Mouse (Mus musculus): ENCODE measurements around the gene Fam69b. TPM values are rescaled to one million over a fixed set of nuclear protein-coding genes. Genes with fewer than 3 reads are reported as not detected.

Fam69b gene
- polyA plus RNA-seq (2014; fragmentation: Nextera tagmentation; extraction: Ambion mirVana), result 40.4 and 44.4 TPM in 2 replicates

DNA sequence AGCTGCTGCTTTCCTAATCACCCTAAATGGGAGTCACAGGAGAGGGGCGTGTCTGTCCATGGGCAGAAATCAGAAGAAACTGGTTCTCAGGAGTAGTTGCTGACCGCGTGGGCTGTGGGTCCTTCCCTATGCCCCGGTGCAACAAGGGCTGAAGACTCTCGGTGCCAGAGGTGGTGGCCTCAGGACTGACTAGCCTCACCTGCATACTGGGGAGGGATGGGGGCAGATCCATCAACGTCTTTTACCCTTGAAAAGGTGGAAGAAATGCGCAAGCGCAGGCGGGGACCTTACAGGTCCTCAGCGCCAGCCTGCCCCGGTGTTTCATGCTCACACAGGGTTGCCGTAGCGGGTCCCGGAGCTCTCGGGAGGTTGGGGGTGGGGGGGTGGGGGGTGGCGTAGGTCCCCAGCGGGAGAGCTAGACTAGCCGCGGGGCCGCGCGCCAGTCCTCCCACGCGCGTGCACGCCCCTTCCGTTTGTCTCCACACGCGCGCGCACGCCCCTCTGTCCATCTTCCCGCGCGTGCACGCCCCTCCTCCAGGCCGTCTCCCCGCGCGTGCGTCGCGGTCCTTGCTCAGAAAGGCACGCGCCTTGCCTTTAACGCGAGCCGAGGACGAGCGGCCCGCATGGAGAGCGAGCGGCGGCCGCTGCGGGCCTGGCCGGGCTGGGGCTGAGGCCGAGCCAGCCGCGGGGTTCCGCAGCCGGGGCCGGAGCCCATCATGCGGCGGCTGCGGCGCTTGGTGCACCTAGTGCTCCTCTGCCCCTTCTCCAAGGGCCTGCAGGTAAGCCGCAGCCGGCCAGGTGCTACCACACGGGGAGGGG lies at the start of gene Fam69b:
TSS of gene Fam69b (plus strand) at position 537 of the 819 bp plus-strand sequence.
- H3K27ac ChIP-seq (replicated peaks; ENCODE audit: low read depth, low read length), result peak within 1 kb of the TSS; percentile 52
- H3K4me1 ChIP-seq (ENCODE audit: control insufficient read depth, insufficient read depth, low read length), result peaks cover 3% of the 10 kb centered on the region; the same call in 1 of the 2 replicates
- H3K4me2 ChIP-seq (ENCODE audit: low read depth, low read length), result peak within 1 kb of the TSS; percentile 95
- DNase-seq (ENCODE audit: low spot score), result peak; percentile 95
- H3K9me3 ChIP-seq (replicated peaks; ENCODE audit: control insufficient read depth, low read length), result no peaks in the 10 kb centered on the region
- peak within 1 kb of the TSS; percentile 95 for H3K9ac ChIP-seq (replicated peaks; ENCODE audit: low read length)
- ATAC-seq (replicated peaks; ENCODE audit: insufficient number of reproducible peaks, low FRiP score, low TSS enrichment, low read depth), result peak; percentile 45
- peak within 1 kb of the TSS; percentile 72 for H3K4me3 ChIP-seq (ENCODE audit: low read depth, low read length)
- H3K36me3 ChIP-seq (replicated peaks; ENCODE audit: control insufficient read depth, insufficient read depth, low read depth, low read length), result no peaks in the 10 kb centered on the region
- 1% methylated on average over 56 of the region's 70 CpGs for WGBS
- H3K27me3 ChIP-seq (ENCODE audit: control insufficient read depth, insufficient read depth, low read length), result no peaks in the 10 kb centered on the region; the same call in 1 of the 2 replicates

DNA sequence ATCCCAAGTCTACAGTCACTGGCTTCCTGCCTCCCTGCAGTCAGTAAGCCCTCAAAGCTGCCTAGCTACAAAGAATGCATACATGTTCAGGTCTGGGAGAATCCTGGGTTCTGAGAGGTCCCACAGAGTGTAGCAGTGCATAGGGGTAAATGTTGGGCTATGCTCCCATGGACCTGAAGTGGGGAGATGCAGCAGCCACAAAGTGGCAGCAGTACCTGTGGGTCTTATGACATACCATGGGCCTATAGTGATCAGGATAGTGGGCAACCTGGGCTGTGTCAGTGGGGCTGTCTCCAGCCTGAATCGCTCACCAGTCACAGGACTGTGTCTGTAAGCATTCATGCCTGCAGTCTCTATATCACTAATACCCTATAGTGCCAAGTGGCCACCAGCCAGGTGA lies 48.5 kb upstream of the Fam69b start, which contains the start of gene Egfl7:
TSS of gene Egfl7 (plus strand) at position 301 of the 400 bp plus-strand sequence.
- no peaks in the 10 kb centered on the region for H3K9me3 ChIP-seq (replicated peaks; ENCODE audit: control insufficient read depth, low read length)
- H3K4me1 ChIP-seq (ENCODE audit: control insufficient read depth, insufficient read depth, low read length), result no peaks in the 10 kb centered on the region; the same call in 1 of the 2 replicates
- no peak for DNase-seq (ENCODE audit: low spot score)
- no peak within 1 kb of the TSS; the same call in 1 of the 2 replicates for H3K9ac ChIP-seq (replicated peaks; ENCODE audit: low read length)
- ATAC-seq (replicated peaks; ENCODE audit: insufficient number of reproducible peaks, low FRiP score, low TSS enrichment, low read depth), result no peak
- H3K4me3 ChIP-seq (ENCODE audit: low read depth, low read length), result no peak within 1 kb of the TSS
- H3K27me3 ChIP-seq (ENCODE audit: control insufficient read depth, insufficient read depth, low read length), result no peaks in the 10 kb centered on the region
- no peak within 1 kb of the TSS for H3K4me2 ChIP-seq (ENCODE audit: low read depth, low read length)
- H3K36me3 ChIP-seq (replicated peaks; ENCODE audit: control insufficient read depth, insufficient read depth, low read depth, low read length), result no peaks in the 10 kb centered on the region
- 94% methylated on average over 1 of the region's 1 CpGs for WGBS
- peak within 1 kb of the TSS; percentile 59; the same call in 1 of the 2 replicates for H3K27ac ChIP-seq (replicated peaks; ENCODE audit: low read depth, low read length)

DNA sequence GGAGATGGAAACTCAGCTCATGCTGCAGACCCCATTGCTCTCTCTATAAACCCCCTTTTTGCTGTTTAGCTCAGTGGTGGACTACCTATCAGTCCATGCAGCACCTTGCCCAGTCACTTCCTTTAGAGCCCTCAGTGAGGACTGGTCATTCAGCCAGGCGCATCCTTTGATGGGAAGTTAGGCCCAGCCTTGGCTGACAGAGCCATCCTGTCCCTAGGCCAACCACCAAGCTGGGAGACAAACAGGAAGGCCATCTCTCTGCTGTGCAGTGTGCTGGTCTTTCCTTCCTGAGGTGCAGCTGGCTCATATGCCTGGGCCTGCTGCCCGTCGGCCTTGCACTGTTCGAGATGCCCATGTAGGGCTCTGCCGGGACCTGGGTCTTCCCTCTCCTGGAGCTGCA lies 47.5 kb upstream of the Fam69b start:
- no peak overlapping the region for H3K9ac ChIP-seq (replicated peaks; ENCODE audit: low read length)

DNA sequence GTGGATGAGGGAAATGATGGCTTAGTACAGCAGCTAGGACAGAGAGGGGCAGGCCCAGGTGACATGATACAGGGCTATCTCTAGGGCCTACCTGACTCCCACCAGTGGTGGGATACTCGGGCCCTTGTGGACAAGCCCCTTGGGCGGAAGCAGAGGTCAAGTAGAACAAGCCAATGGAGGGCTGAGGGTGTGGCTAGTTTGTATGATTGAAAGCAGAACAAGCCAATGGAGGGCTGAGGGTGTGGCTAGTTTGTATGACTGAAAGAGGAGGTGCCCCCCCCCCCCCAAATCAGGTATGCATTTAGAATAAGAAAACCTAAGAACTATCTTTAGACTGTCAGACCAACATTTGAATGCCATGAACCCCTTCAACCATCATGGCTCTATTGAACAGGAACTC lies 46.1 kb upstream of the Fam69b start:
- ATAC-seq (replicated peaks; ENCODE audit: insufficient number of reproducible peaks, low FRiP score, low TSS enrichment, low read depth) (no peak), DNase-seq (ENCODE audit: low spot score) (no peak)
- 74% methylated on average over 2 of the region's 2 CpGs for WGBS
- Histone ChIP-seq H3K4me1 (ENCODE audit: control insufficient read depth, insufficient read depth, low read length) (peaks cover 3% of the 10 kb centered on the region; the same call in 1 of the 2 replicates), H3K4me2 (ENCODE audit: low read depth, low read length) (no peak overlapping the region), H3K27me3 (ENCODE audit: control insufficient read depth, insufficient read depth, low read length) (no peaks in the 10 kb centered on the region), H3K4me3 (ENCODE audit: low read depth, low read length) (no peak overlapping the region), H3K9me3 (replicated peaks; ENCODE audit: control insufficient read depth, low read length) (no peaks in the 10 kb centered on the region), H3K9ac (replicated peaks; ENCODE audit: low read length) (no peak overlapping the region), H3K27ac (replicated peaks; ENCODE audit: low read depth, low read length) (no peak overlapping the region), H3K36me3 (replicated peaks; ENCODE audit: control insufficient read depth, insufficient read depth, low read depth, low read length) (no peaks in the 10 kb centered on the region)

More for the DNA sequence above, 47.5 kb upstream of the Fam69b start:
- Histone ChIP-seq H3K27me3 (ENCODE audit: control insufficient read depth, insufficient read depth, low read length) (no peaks in the 10 kb centered on the region), H3K4me1 (ENCODE audit: control insufficient read depth, insufficient read depth, low read length) (no peaks in the 10 kb centered on the region; the same call in 1 of the 2 replicates), H3K27ac (replicated peaks; ENCODE audit: low read depth, low read length) (no peak overlapping the region), H3K36me3 (replicated peaks; ENCODE audit: control insufficient read depth, insufficient read depth, low read depth, low read length) (no peaks in the 10 kb centered on the region), H3K4me3 (ENCODE audit: low read depth, low read length) (no peak overlapping the region), H3K9me3 (replicated peaks; ENCODE audit: control insufficient read depth, low read length) (no peaks in the 10 kb centered on the region), H3K4me2 (ENCODE audit: low read depth, low read length) (no peak overlapping the region)
- DNase-seq (ENCODE audit: low spot score) (no peak), ATAC-seq (replicated peaks; ENCODE audit: insufficient number of reproducible peaks, low FRiP score, low TSS enrichment, low read depth) (no peak)
- WGBS, result 88% methylated on average over 5 of the region's 5 CpGs

- 84% methylated on average over 7 of the region's 7 CpGs for WGBS
- H3K4me1 ChIP-seq (ENCODE audit: control insufficient read depth, insufficient read depth, low read length), result peaks cover 3% of the 10 kb centered on the region; the same call in 1 of the 2 replicates
- ATAC-seq (replicated peaks; ENCODE audit: insufficient number of reproducible peaks, low FRiP score, low TSS enrichment, low read depth), result no peak
- H3K27ac ChIP-seq (replicated peaks; ENCODE audit: low read depth, low read length), result 0 out of 2 replicates have a peak overlapping the region, but pooled peaks have one; percentile 3
- no peak overlapping the region for H3K4me3 ChIP-seq (ENCODE audit: low read depth, low read length)
- no peak overlapping the region for H3K9ac ChIP-seq (replicated peaks; ENCODE audit: low read length)
- H3K27me3 ChIP-seq (ENCODE audit: control insufficient read depth, insufficient read depth, low read length), result no peaks in the 10 kb centered on the region
- no peak overlapping the region for H3K4me2 ChIP-seq (ENCODE audit: low read depth, low read length)
- H3K9me3 ChIP-seq (replicated peaks; ENCODE audit: control insufficient read depth, low read length), result no peaks in the 10 kb centered on the region
- no peaks in the 10 kb centered on the region for H3K36me3 ChIP-seq (replicated peaks; ENCODE audit: control insufficient read depth, insufficient read depth, low read depth, low read length)
- DNase-seq (ENCODE audit: low spot score), result no peak
Observed at GRCm38 (mm10) chr2:26582741-26583140, 45.5 kb upstream of the Fam69b start.

DNA sequence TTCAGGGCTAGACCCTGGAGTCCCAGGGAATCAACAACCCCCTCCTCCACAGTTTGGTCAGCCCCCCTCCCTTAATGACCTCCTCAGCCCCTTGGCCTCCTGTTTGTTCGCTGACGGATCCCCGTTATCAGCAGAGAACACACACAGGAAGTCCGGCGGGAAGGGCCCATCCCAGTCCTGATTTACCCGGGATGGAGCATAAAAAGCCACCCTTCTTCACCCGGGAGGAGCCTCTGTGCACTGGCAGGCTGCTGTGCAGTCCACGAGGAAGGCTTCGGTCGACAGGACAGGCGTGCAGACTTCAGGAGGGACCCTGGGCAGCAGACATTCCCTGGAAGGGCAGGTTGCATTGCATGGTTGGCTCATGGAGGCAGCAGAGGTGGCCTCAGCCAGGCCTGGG lies 44.6 kb upstream of the Fam69b start:
- H3K27ac ChIP-seq (replicated peaks; ENCODE audit: low read depth, low read length), result peak overlapping the region; percentile 52; the same call in 1 of the 2 replicates

GRCm38 (mm10) chr2:26585713-26586112 lies 42.5 kb upstream of the Fam69b start:
- H3K27me3 ChIP-seq (ENCODE audit: control insufficient read depth, insufficient read depth, low read length), result no peaks in the 10 kb centered on the region
- ATAC-seq (replicated peaks; ENCODE audit: insufficient number of reproducible peaks, low FRiP score, low TSS enrichment, low read depth), result no peak
- 62% methylated on average over 6 of the region's 6 CpGs for WGBS
- no peak for DNase-seq (ENCODE audit: low spot score)
- H3K36me3 ChIP-seq (replicated peaks; ENCODE audit: control insufficient read depth, insufficient read depth, low read depth, low read length), result no peaks in the 10 kb centered on the region
- H3K4me2 ChIP-seq (ENCODE audit: low read depth, low read length), result no peak overlapping the region
- H3K4me3 ChIP-seq (ENCODE audit: low read depth, low read length), result peak overlapping the region; percentile 21
- H3K9ac ChIP-seq (replicated peaks; ENCODE audit: low read length), result no peak overlapping the region
- H3K9me3 ChIP-seq (replicated peaks; ENCODE audit: control insufficient read depth, low read length), result no peaks in the 10 kb centered on the region
- H3K4me1 ChIP-seq (ENCODE audit: control insufficient read depth, insufficient read depth, low read length), result peaks cover 3% of the 10 kb centered on the region; the same call in 1 of the 2 replicates
- peak overlapping the region; percentile 35; the same call in 1 of the 2 replicates for H3K27ac ChIP-seq (replicated peaks; ENCODE audit: low read depth, low read length)

More for the DNA sequence above, 44.6 kb upstream of the Fam69b start:
- Histone ChIP-seq H3K4me2 (ENCODE audit: low read depth, low read length) (no peak overlapping the region), H3K4me3 (ENCODE audit: low read depth, low read length) (0 out of 2 replicates have a peak overlapping the region, but pooled peaks have one; percentile 17), H3K4me1 (ENCODE audit: control insufficient read depth, insufficient read depth, low read length) (peaks cover 3% of the 10 kb centered on the region; the same call in 1 of the 2 replicates), H3K9me3 (replicated peaks; ENCODE audit: control insufficient read depth, low read length) (no peaks in the 10 kb centered on the region), H3K27me3 (ENCODE audit: control insufficient read depth, insufficient read depth, low read length) (no peaks in the 10 kb centered on the region), H3K36me3 (replicated peaks; ENCODE audit: control insufficient read depth, insufficient read depth, low read depth, low read length) (no peaks in the 10 kb centered on the region), H3K9ac (replicated peaks; ENCODE audit: low read length) (peak overlapping the region; percentile 32)
- 67% methylated on average over 11 of the region's 11 CpGs for WGBS
- no peak for DNase-seq (ENCODE audit: low spot score)
- no peak for ATAC-seq (replicated peaks; ENCODE audit: insufficient number of reproducible peaks, low FRiP score, low TSS enrichment, low read depth)
